Mouse (Mus musculus) left cerebral cortex, adult 18-20 months (tissue): ENCODE measurements at regions not wholly inside any gene's neighbourhood (a gene's known extent, or its start where the extent isn't known, plus 50 kb on each side); places are given as distances from the start of the nearest gene placed in this dataset.

Experiments used
- DNase-seq, 2 experiments: peaks; one replicate each; pipeline ENCODE4 v3.0.0; 2021 to 2022; ENCODE audit warnings: low spot score in 2 of 2, mixed read lengths in 1 of 2

GRCm38 (mm10) chr11:92405818-92406217, 692.0 kb upstream of the Car10 start:
- peak; percentile 8 to 39 for DNase-seq

- no peak for DNase-seq
These were observed 646.5 kb upstream of the Car10 start for GRCm38 (mm10) chr11:92451372-92451771.

- DNase-seq = no peak
These were observed 602.5 kb upstream of the Car10 start for GRCm38 (mm10) chr11:92495291-92495690.
